Mouse (Mus musculus) NIH3T3 (cell line): ENCODE measurements at regions not wholly inside any gene's neighbourhood (a gene's known extent, or its start where the extent isn't known, plus 50 kb on each side); places are given as distances from the start of the nearest gene placed in this dataset.

Source experiments
- DNase-seq: peaks from one replicate; pipeline ENCODE4 v3.0.0-alpha.2; 2012; ENCODE audit warnings: low read depth

GRCm38 (mm10) chr11:89932231-89932865 is 70.3 kb downstream of the Pctp start:
- DNase-seq = no peak

- no peak for DNase-seq
These were observed 73.3 kb downstream of the Pctp start for GRCm38 (mm10) chr11:89929115-89929988.

GRCm38 (mm10) chr11:89927483-89928156 is 75.1 kb downstream of the Pctp start:
- no peak for DNase-seq

- DNase-seq = peak; percentile 12
These were observed 80.1 kb downstream of the Pctp start for GRCm38 (mm10) chr11:89922551-89922950.

GRCm38 (mm10) chr11:89921146-89921545 is 81.5 kb downstream of the Pctp start:
- peak; percentile 56 for DNase-seq

- no peak for DNase-seq
These were observed 86.9 kb downstream of the Pctp start for GRCm38 (mm10) chr11:89915795-89916194.

GRCm38 (mm10) chr11:89914577-89914976 is 88.1 kb downstream of the Pctp start:
- DNase-seq = no peak

GRCm38 (mm10) chr11:89901241-89901740 is 101.4 kb downstream of the Pctp start:
- DNase-seq = no peak

GRCm38 (mm10) chr11:89898516-89898915 is 104.2 kb downstream of the Pctp start:
- DNase-seq = no peak

GRCm38 (mm10) chr11:89896854-89897253 is 105.8 kb downstream of the Pctp start:
- no peak for DNase-seq

GRCm38 (mm10) chr11:89871587-89871986 is 94.1 kb upstream of the Ankfn1 start:
- DNase-seq = peak; percentile 2

GRCm38 (mm10) chr11:89867575-89867974 is 90.1 kb upstream of the Ankfn1 start:
- no peak for DNase-seq

- no peak for DNase-seq
These were observed 78.8 kb upstream of the Ankfn1 start for GRCm38 (mm10) chr11:89856184-89856769.

GRCm38 (mm10) chr11:89841853-89842252 is 64.4 kb upstream of the Ankfn1 start:
- no peak for DNase-seq

GRCm38 (mm10) chr11:89839671-89840327 is 62.3 kb upstream of the Ankfn1 start:
- peak; percentile 7 for DNase-seq

- peak; percentile 6 for DNase-seq
These were observed 60.5 kb upstream of the Ankfn1 start for GRCm38 (mm10) chr11:89837995-89838394.

GRCm38 (mm10) chr11:89836897-89837296 is 59.4 kb upstream of the Ankfn1 start:
- DNase-seq = no peak

- no peak for DNase-seq
These were observed 56.6 kb upstream of the Ankfn1 start for GRCm38 (mm10) chr11:89834068-89834467.

GRCm38 (mm10) chr11:89831577-89832110 is 54.2 kb upstream of the Ankfn1 start:
- no peak for DNase-seq
